Mouse (Mus musculus): ENCODE data around the gene Cables2. TPM values are rescaled to one million over a fixed set of nuclear protein-coding genes. Genes with fewer than 3 reads are reported as not detected.

The Cables2 gene
- polyA plus RNA-seq, 1 experiment from 2014 or later = 16.8 TPM

- Histone ChIP-seq H3K4me2 (ENCODE audit: low read depth, low read length, severe bottlenecking) (no peak overlapping the region), H3K9me3 (ENCODE audit: control insufficient read depth, low read length) (no peaks in the 10 kb centered on the region), H3K9ac (ENCODE audit: low read length) (no peak overlapping the region), H3K27ac (ENCODE audit: low read depth, low read length) (no peak overlapping the region), H3K4me3 (ENCODE audit: low read depth, low read length) (no peak overlapping the region), H3K36me3 (ENCODE audit: control insufficient read depth, insufficient read depth, low read length) (no peaks in the 10 kb centered on the region), H3K27me3 (ENCODE audit: control insufficient read depth, insufficient read depth, low read length) (no peaks in the 10 kb centered on the region), H3K4me1 (replicated peaks; ENCODE audit: control insufficient read depth, insufficient read depth, low read length) (no peaks in the 10 kb centered on the region; the same call in 1 of the 2 replicates)
- ATAC-seq (replicated peaks; ENCODE audit: low FRiP score) (no peak), DNase-seq (ENCODE audit: low spot score) (no peak)
- WGBS = 91% methylated on average over 7 of the region's 7 CpGs
Measured at GRCm38 (mm10) chr2:180237601-180238345, 35.5 kb downstream of the Cables2 start.

GRCm38 (mm10) chr2:180236930-180237329 lies 36.4 kb downstream of the Cables2 start:
- no peaks in the 10 kb centered on the region for H3K36me3 ChIP-seq (ENCODE audit: control insufficient read depth, insufficient read depth, low read length)
- no peak overlapping the region for H3K4me3 ChIP-seq (ENCODE audit: low read depth, low read length)
- 83% methylated on average over 3 of the region's 3 CpGs for WGBS
- H3K9ac ChIP-seq (ENCODE audit: low read length) = no peak overlapping the region
- no peaks in the 10 kb centered on the region for H3K9me3 ChIP-seq (ENCODE audit: control insufficient read depth, low read length)
- H3K27ac ChIP-seq (ENCODE audit: low read depth, low read length) = no peak overlapping the region
- no peak for ATAC-seq (replicated peaks; ENCODE audit: low FRiP score)
- no peaks in the 10 kb centered on the region; the same call in 1 of the 2 replicates for H3K4me1 ChIP-seq (replicated peaks; ENCODE audit: control insufficient read depth, insufficient read depth, low read length)
- no peak for DNase-seq (ENCODE audit: low spot score)
- no peak overlapping the region for H3K4me2 ChIP-seq (ENCODE audit: low read depth, low read length, severe bottlenecking)
- no peaks in the 10 kb centered on the region for H3K27me3 ChIP-seq (ENCODE audit: control insufficient read depth, insufficient read depth, low read length)

DNA sequence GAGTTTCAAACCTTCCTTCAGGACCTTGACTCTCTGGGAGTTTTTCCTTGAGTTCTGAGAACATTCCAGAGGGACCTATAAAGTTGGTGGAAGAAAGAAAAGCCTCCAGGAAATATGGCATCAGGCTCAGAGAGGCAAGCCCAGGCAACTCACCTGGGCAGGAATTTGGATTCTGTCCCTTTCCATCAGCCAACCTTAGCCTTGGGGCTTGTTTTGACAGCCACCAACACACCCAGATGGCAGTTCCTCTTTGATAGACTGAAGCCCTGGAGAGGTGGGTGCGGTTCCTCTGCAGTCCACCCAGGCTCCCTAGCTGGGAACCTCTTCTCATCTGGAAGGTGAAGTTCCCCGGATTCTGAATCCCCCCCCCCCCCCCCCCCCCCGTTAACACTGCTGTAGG lies 36.8 kb downstream of the Cables2 start:
- Histone ChIP-seq H3K4me3 (ENCODE audit: low read depth, low read length) (no peak overlapping the region), H3K9me3 (ENCODE audit: control insufficient read depth, low read length) (no peaks in the 10 kb centered on the region), H3K4me2 (ENCODE audit: low read depth, low read length, severe bottlenecking) (no peak overlapping the region), H3K27me3 (ENCODE audit: control insufficient read depth, insufficient read depth, low read length) (no peaks in the 10 kb centered on the region), H3K36me3 (ENCODE audit: control insufficient read depth, insufficient read depth, low read length) (no peaks in the 10 kb centered on the region), H3K27ac (ENCODE audit: low read depth, low read length) (no peak overlapping the region), H3K4me1 (replicated peaks; ENCODE audit: control insufficient read depth, insufficient read depth, low read length) (no peaks in the 10 kb centered on the region; the same call in 1 of the 2 replicates), H3K9ac (ENCODE audit: low read length) (no peak overlapping the region)
- DNase-seq (ENCODE audit: low spot score) (no peak), ATAC-seq (replicated peaks; ENCODE audit: low FRiP score) (no peak)
- WGBS = 76% methylated on average over 2 of the region's 3 CpGs

GRCm38 (mm10) chr2:180235788-180236187 lies 37.5 kb downstream of the Cables2 start:
- Histone ChIP-seq H3K36me3 (ENCODE audit: control insufficient read depth, insufficient read depth, low read length) (no peaks in the 10 kb centered on the region), H3K9ac (ENCODE audit: low read length) (no peak overlapping the region), H3K4me3 (ENCODE audit: low read depth, low read length) (no peak overlapping the region), H3K4me2 (ENCODE audit: low read depth, low read length, severe bottlenecking) (no peak overlapping the region), H3K27ac (ENCODE audit: low read depth, low read length) (no peak overlapping the region), H3K9me3 (ENCODE audit: control insufficient read depth, low read length) (no peaks in the 10 kb centered on the region), H3K4me1 (replicated peaks; ENCODE audit: control insufficient read depth, insufficient read depth, low read length) (no peaks in the 10 kb centered on the region; the same call in 1 of the 2 replicates), H3K27me3 (ENCODE audit: control insufficient read depth, insufficient read depth, low read length) (no peaks in the 10 kb centered on the region)
- ATAC-seq (replicated peaks; ENCODE audit: low FRiP score) = no peak
- 87% methylated on average over 4 of the region's 4 CpGs for WGBS
- no peak for DNase-seq (ENCODE audit: low spot score)

- H3K27me3 ChIP-seq (ENCODE audit: control insufficient read depth, insufficient read depth, low read length) = no peaks in the 10 kb centered on the region
- H3K36me3 ChIP-seq (ENCODE audit: control insufficient read depth, insufficient read depth, low read length) = no peaks in the 10 kb centered on the region
- H3K4me2 ChIP-seq (ENCODE audit: low read depth, low read length, severe bottlenecking) = no peak overlapping the region
- no peaks in the 10 kb centered on the region; the same call in 1 of the 2 replicates for H3K4me1 ChIP-seq (replicated peaks; ENCODE audit: control insufficient read depth, insufficient read depth, low read length)
- DNase-seq (ENCODE audit: low spot score) (peak; percentile 57), ATAC-seq (replicated peaks; ENCODE audit: low FRiP score) (no peak)
- no peak overlapping the region for H3K9ac ChIP-seq (ENCODE audit: low read length)
- WGBS = 59% methylated on average over 6 of the region's 6 CpGs
- H3K9me3 ChIP-seq (ENCODE audit: control insufficient read depth, low read length) = no peaks in the 10 kb centered on the region
- H3K4me3 ChIP-seq (ENCODE audit: low read depth, low read length) = no peak overlapping the region
- H3K27ac ChIP-seq (ENCODE audit: low read depth, low read length) = no peak overlapping the region
Measured at GRCm38 (mm10) chr2:180234980-180235379, 38.3 kb downstream of the Cables2 start.

DNA sequence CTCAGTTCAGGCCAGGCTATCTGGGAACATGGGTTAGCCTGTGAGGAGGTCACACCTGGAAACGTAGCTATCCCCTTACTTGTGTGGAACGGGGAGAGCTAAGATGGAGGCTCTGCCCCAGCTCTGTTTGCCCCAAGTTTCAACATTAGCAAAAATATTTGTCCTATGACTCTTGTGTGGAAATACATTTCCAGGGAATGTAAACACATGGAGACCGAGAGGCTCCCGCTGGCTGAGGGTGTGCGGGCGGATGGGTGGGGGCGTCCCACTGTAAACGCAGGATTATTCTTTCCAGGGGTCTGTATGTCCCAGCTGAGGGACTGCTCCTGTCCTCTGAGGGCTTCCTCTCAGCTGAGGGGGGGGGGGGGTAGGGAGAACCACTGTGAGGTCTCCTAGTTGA lies 38.9 kb downstream of the Cables2 start:
- Histone ChIP-seq H3K9ac (ENCODE audit: low read length) (no peak overlapping the region), H3K36me3 (ENCODE audit: control insufficient read depth, insufficient read depth, low read length) (no peaks in the 10 kb centered on the region), H3K27ac (ENCODE audit: low read depth, low read length) (no peak overlapping the region), H3K4me2 (ENCODE audit: low read depth, low read length, severe bottlenecking) (no peak overlapping the region), H3K27me3 (ENCODE audit: control insufficient read depth, insufficient read depth, low read length) (no peaks in the 10 kb centered on the region), H3K9me3 (ENCODE audit: control insufficient read depth, low read length) (no peaks in the 10 kb centered on the region), H3K4me1 (replicated peaks; ENCODE audit: control insufficient read depth, insufficient read depth, low read length) (no peaks in the 10 kb centered on the region; the same call in 1 of the 2 replicates), H3K4me3 (ENCODE audit: low read depth, low read length) (no peak overlapping the region)
- 92% methylated on average over 8 of the region's 8 CpGs for WGBS
- no peak for DNase-seq (ENCODE audit: low spot score)
- ATAC-seq (replicated peaks; ENCODE audit: low FRiP score) = no peak

- Histone ChIP-seq H3K4me2 (ENCODE audit: low read depth, low read length, severe bottlenecking) (no peak overlapping the region), H3K9me3 (ENCODE audit: control insufficient read depth, low read length) (no peaks in the 10 kb centered on the region), H3K4me1 (replicated peaks; ENCODE audit: control insufficient read depth, insufficient read depth, low read length) (no peaks in the 10 kb centered on the region; the same call in 1 of the 2 replicates), H3K27ac (ENCODE audit: low read depth, low read length) (no peak overlapping the region), H3K9ac (ENCODE audit: low read length) (no peak overlapping the region), H3K27me3 (ENCODE audit: control insufficient read depth, insufficient read depth, low read length) (no peaks in the 10 kb centered on the region), H3K4me3 (ENCODE audit: low read depth, low read length) (no peak overlapping the region), H3K36me3 (ENCODE audit: control insufficient read depth, insufficient read depth, low read length) (no peaks in the 10 kb centered on the region)
- WGBS = 86% methylated on average over 7 of the region's 7 CpGs
- no peak for ATAC-seq (replicated peaks; ENCODE audit: low FRiP score)
- no peak for DNase-seq (ENCODE audit: low spot score)
Measured at GRCm38 (mm10) chr2:180233101-180233904, 40.0 kb downstream of the Cables2 start.

- no peak for ATAC-seq (replicated peaks; ENCODE audit: low FRiP score)
- no peak overlapping the region for H3K9ac ChIP-seq (ENCODE audit: low read length)
Measured at GRCm38 (mm10) chr2:180230482-180230881, 42.8 kb downstream of the Cables2 start.

More at GRCm38 (mm10) chr2:180230482-180230881, 42.8 kb downstream of the Cables2 start:
- Histone ChIP-seq H3K4me3 (ENCODE audit: low read depth, low read length) (no peak overlapping the region), H3K27ac (ENCODE audit: low read depth, low read length) (no peak overlapping the region), H3K36me3 (ENCODE audit: control insufficient read depth, insufficient read depth, low read length) (no peaks in the 10 kb centered on the region), H3K4me2 (ENCODE audit: low read depth, low read length, severe bottlenecking) (no peak overlapping the region), H3K27me3 (ENCODE audit: control insufficient read depth, insufficient read depth, low read length) (no peaks in the 10 kb centered on the region; the same call in none of the 2 replicates), H3K9me3 (ENCODE audit: control insufficient read depth, low read length) (no peaks in the 10 kb centered on the region), H3K4me1 (replicated peaks; ENCODE audit: control insufficient read depth, insufficient read depth, low read length) (peaks cover 10% of the 10 kb centered on the region; the same call in 1 of the 2 replicates)
- 58% methylated on average over 4 of the region's 4 CpGs for WGBS
- DNase-seq (ENCODE audit: low spot score) = no peak
